Mouse (Mus musculus): ENCODE results near the gene Stk32c. TPM values are rescaled to one million over a fixed set of nuclear protein-coding genes. Genes with fewer than 3 reads are reported as not detected.

Gene Stk32c
- polyA plus RNA-seq, 1 experiment from 2014 or later, result 2.5 TPM

GRCm38 (mm10) chr7:139131538-139131937 is 81.6 kb downstream of the Stk32c start:
- peaks cover 10% of the 10 kb centered on the region for H3K4me1 ChIP-seq

GRCm38 (mm10) chr7:139130361-139130760 is 82.7 kb downstream of the Stk32c start:
- H3K27me3 ChIP-seq (replicated peaks), result no peaks in the 10 kb centered on the region
- ATAC-seq (ENCODE audit: low FRiP score), result no peak
- H3K4me3 ChIP-seq (replicated peaks), result no peak overlapping the region
- WGBS, result 17% methylated on average over 6 of the region's 6 CpGs
- H3K4me2 ChIP-seq, result no peak overlapping the region
- no peaks in the 10 kb centered on the region for H3K36me3 ChIP-seq
- no peak overlapping the region for H3K9ac ChIP-seq (replicated peaks)
- peaks cover 9% of the 10 kb centered on the region for H3K4me1 ChIP-seq
- H3K27ac ChIP-seq (replicated peaks), result no peak overlapping the region; the same call in 1 of the 2 replicates
- no peaks in the 10 kb centered on the region for H3K9me3 ChIP-seq (replicated peaks)

More at GRCm38 (mm10) chr7:139131538-139131937, 81.6 kb downstream of the Stk32c start:
- Histone ChIP-seq H3K4me3 (replicated peaks) (no peak overlapping the region), H3K27me3 (replicated peaks) (no peaks in the 10 kb centered on the region), H3K9me3 (replicated peaks) (no peaks in the 10 kb centered on the region), H3K4me2 (no peak overlapping the region), H3K36me3 (no peaks in the 10 kb centered on the region), H3K27ac (replicated peaks) (no peak overlapping the region), H3K9ac (replicated peaks) (no peak overlapping the region)
- ATAC-seq (ENCODE audit: low FRiP score), result no peak
- WGBS, result 65% methylated on average over 8 of the region's 8 CpGs

DNA sequence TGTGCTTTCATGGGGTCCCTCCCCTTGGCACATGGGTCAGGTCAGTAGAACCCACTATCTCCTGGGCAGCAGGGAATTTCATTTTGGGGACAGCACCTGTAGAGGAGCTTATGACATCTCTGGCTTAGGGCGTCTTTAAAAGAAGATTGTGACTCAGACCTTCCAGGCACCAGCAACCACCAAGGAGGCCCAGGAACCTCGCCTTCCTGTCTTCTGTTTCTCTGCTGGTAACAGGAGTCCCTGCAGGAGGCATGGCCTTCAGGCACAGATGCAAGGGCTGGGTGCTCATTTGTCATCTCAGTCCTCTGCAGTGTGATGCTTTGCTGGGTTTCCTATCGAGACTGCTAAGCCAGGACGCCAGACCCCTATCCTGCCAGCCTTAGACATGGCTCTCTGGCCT is 84.1 kb downstream of the Stk32c start:
- Histone ChIP-seq H3K4me3 (replicated peaks) (no peak overlapping the region), H3K4me1 (peaks cover 9% of the 10 kb centered on the region), H3K27ac (replicated peaks) (no peak overlapping the region), H3K36me3 (no peaks in the 10 kb centered on the region), H3K9me3 (replicated peaks) (no peaks in the 10 kb centered on the region), H3K9ac (replicated peaks) (no peak overlapping the region), H3K4me2 (no peak overlapping the region), H3K27me3 (replicated peaks) (no peaks in the 10 kb centered on the region)
- ATAC-seq (ENCODE audit: low FRiP score), result no peak
- 89% methylated on average over 4 of the region's 4 CpGs for WGBS

DNA sequence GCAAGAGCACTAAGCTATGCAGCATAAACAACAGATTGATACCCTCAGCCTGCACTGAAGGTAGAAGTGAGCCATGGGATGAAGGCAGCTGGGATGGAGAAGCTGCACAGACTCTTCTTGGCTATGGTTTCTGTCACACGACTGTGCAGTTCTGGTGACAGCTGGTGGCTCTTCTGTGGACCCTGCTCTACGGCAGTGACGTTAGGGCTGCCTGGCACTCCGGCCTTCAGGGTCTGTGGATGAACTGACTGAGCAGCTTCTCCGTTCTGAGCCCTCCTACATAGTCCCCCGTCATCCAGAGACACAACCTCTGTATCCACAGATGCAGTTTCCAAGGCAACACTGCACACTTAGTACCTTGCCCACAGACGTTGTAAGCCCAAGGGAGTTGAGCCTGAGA is 86.6 kb downstream of the Stk32c start:
- Histone ChIP-seq H3K9ac (replicated peaks) (no peak overlapping the region), H3K27me3 (replicated peaks) (no peaks in the 10 kb centered on the region)
- no peak for ATAC-seq (ENCODE audit: low FRiP score)

GRCm38 (mm10) chr7:139125881-139126280 is 87.2 kb downstream of the Stk32c start:
- ATAC-seq (ENCODE audit: low FRiP score), result no peak
- no peak overlapping the region for H3K27ac ChIP-seq (replicated peaks)
- no peak overlapping the region for H3K4me3 ChIP-seq (replicated peaks)
- H3K27me3 ChIP-seq (replicated peaks), result no peaks in the 10 kb centered on the region
- peaks cover 9% of the 10 kb centered on the region for H3K4me1 ChIP-seq
- no peaks in the 10 kb centered on the region for H3K36me3 ChIP-seq
- no peak overlapping the region for H3K9ac ChIP-seq (replicated peaks)
- no peaks in the 10 kb centered on the region for H3K9me3 ChIP-seq (replicated peaks)
- WGBS, result 96% methylated on average over 4 of the region's 4 CpGs
- H3K4me2 ChIP-seq, result no peak overlapping the region

More for the DNA sequence above, 86.6 kb downstream of the Stk32c start:
- Histone ChIP-seq H3K4me1 (peaks cover 9% of the 10 kb centered on the region), H3K36me3 (no peaks in the 10 kb centered on the region), H3K4me3 (replicated peaks) (no peak overlapping the region), H3K27ac (replicated peaks) (no peak overlapping the region), H3K4me2 (no peak overlapping the region), H3K9me3 (replicated peaks) (no peaks in the 10 kb centered on the region)
- 72% methylated on average over 7 of the region's 7 CpGs for WGBS

DNA sequence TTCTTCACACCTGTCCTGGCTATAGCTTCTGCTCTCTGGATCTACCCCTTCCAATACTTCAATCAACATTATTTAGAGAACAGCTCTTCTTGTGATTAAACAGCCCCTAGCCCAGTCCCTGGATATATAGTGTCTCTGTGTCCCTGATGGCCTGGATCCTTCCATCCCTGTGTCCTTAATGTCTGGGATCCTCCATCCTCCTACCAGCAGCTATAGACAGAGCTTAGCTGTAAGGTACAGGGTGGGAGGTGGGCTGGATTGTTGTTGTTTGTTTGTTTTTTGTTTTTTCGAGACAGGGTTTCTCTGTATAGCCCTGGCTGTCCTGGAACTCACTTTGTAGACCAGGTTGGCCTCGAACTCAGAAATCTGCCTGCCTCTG is 93.3 kb downstream of the Stk32c start:
- no peaks in the 10 kb centered on the region for H3K9me3 ChIP-seq (replicated peaks)
- no peaks in the 10 kb centered on the region for H3K27me3 ChIP-seq (replicated peaks)
- no peak overlapping the region for H3K9ac ChIP-seq (replicated peaks)
- H3K4me1 ChIP-seq, result no peaks in the 10 kb centered on the region
- H3K27ac ChIP-seq (replicated peaks), result no peak overlapping the region
- 82% methylated on average over 2 of the region's 2 CpGs for WGBS
- no peaks in the 10 kb centered on the region for H3K36me3 ChIP-seq
- peak; percentile 8; the same call in 1 of the 2 replicates for ATAC-seq (ENCODE audit: low FRiP score)
- H3K4me2 ChIP-seq, result no peak overlapping the region
- no peak overlapping the region for H3K4me3 ChIP-seq (replicated peaks)

GRCm38 (mm10) chr7:139119152-139119774 is 93.8 kb downstream of the Stk32c start:
- no peak overlapping the region for H3K27ac ChIP-seq (replicated peaks)
- H3K4me1 ChIP-seq, result no peaks in the 10 kb centered on the region
- ATAC-seq (ENCODE audit: low FRiP score), result peak; percentile 68
- H3K4me3 ChIP-seq (replicated peaks), result no peak overlapping the region
- no peaks in the 10 kb centered on the region for H3K9me3 ChIP-seq (replicated peaks)
- WGBS, result 43% methylated on average over 13 of the region's 13 CpGs
- H3K36me3 ChIP-seq, result no peaks in the 10 kb centered on the region
- H3K27me3 ChIP-seq (replicated peaks), result no peaks in the 10 kb centered on the region
- H3K4me2 ChIP-seq, result no peak overlapping the region
- no peak overlapping the region for H3K9ac ChIP-seq (replicated peaks)

- Histone ChIP-seq H3K27me3 (replicated peaks) (no peaks in the 10 kb centered on the region), H3K4me1 (no peaks in the 10 kb centered on the region), H3K4me3 (replicated peaks) (no peak overlapping the region), H3K9me3 (replicated peaks) (no peaks in the 10 kb centered on the region), H3K9ac (replicated peaks) (no peak overlapping the region), H3K27ac (replicated peaks) (no peak overlapping the region), H3K4me2 (no peak overlapping the region), H3K36me3 (no peaks in the 10 kb centered on the region)
- ATAC-seq (ENCODE audit: low FRiP score), result no peak
- whole genome bisulfite sequencing, result 86% methylated on average over 9 of the region's 9 CpGs
Measured at GRCm38 (mm10) chr7:139107908-139108650, 105.0 kb downstream of the Stk32c start.

DNA sequence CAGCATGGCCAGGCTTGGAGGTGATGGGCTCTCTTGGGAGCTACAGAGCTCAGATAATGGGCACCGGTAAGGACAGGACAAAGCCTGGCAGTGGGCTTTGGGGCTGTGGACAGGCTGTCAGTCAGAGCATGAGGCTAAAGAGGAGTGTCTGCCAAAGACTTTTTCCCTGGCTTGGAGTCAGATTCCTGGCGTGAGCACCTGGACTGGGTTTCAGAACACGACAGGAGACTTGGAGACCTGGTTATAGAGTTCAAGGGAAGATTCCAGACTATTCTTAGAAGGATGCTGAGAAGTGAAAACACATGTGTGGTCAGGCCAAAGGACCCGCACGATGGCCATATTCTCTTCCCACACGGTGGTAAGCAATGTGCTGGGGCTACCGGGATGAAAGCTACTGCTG is 107.4 kb downstream of the Stk32c start:
- Histone ChIP-seq H3K4me1 (no peaks in the 10 kb centered on the region), H3K4me3 (replicated peaks) (no peak overlapping the region), H3K9ac (replicated peaks) (no peak overlapping the region), H3K36me3 (peaks cover 8% of the 10 kb centered on the region), H3K27ac (replicated peaks) (no peak overlapping the region), H3K4me2 (no peak overlapping the region), H3K9me3 (replicated peaks) (no peaks in the 10 kb centered on the region), H3K27me3 (replicated peaks) (no peaks in the 10 kb centered on the region)
- no peak for ATAC-seq (ENCODE audit: low FRiP score)
- WGBS, result 83% methylated on average over 7 of the region's 7 CpGs

DNA sequence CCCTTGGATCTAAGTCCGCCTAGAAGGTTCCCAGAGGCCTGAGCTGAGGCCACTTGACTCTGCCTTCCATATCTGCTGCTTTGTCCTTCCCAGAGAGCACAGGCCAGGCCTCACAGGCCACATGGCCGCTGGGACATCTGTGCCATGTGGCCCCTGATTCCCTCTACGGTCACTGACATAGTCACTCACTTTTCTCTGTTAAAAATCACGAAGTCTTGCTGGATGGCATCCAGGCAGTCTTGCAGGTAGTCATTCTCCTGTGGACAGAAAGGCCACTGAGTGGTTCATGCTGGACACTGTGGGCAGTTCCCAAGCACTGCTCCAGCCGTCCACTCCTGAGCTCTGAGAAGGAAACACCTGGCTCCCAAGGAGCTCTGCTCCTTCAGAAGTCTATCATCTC is 108.0 kb downstream of the Stk32c start:
- H3K27ac ChIP-seq (replicated peaks), result no peak overlapping the region
- H3K4me2 ChIP-seq, result no peak overlapping the region
- no peak overlapping the region for H3K4me3 ChIP-seq (replicated peaks)
- no peak for ATAC-seq (ENCODE audit: low FRiP score)
- WGBS, result 88% methylated on average over 5 of the region's 5 CpGs
- no peaks in the 10 kb centered on the region for H3K4me1 ChIP-seq
- H3K9me3 ChIP-seq (replicated peaks), result no peaks in the 10 kb centered on the region
- no peak overlapping the region for H3K9ac ChIP-seq (replicated peaks)
- peaks cover 14% of the 10 kb centered on the region for H3K36me3 ChIP-seq
- H3K27me3 ChIP-seq (replicated peaks), result no peaks in the 10 kb centered on the region

GRCm38 (mm10) chr7:139103960-139104381 is 109.1 kb downstream of the Stk32c start:
- no peak overlapping the region for H3K9ac ChIP-seq (replicated peaks)
- 50% methylated on average over 10 of the region's 10 CpGs for WGBS
- H3K4me3 ChIP-seq (replicated peaks), result no peak overlapping the region
- no peak overlapping the region for H3K4me2 ChIP-seq
- H3K4me1 ChIP-seq, result no peaks in the 10 kb centered on the region
- 0 out of 2 replicates have a peak, but pooled peaks have one; percentile 29 for ATAC-seq (ENCODE audit: low FRiP score)
- H3K36me3 ChIP-seq, result peaks cover 24% of the 10 kb centered on the region
- no peaks in the 10 kb centered on the region for H3K9me3 ChIP-seq (replicated peaks)
- H3K27me3 ChIP-seq (replicated peaks), result no peaks in the 10 kb centered on the region
- no peak overlapping the region for H3K27ac ChIP-seq (replicated peaks)

- Histone ChIP-seq H3K27me3 (replicated peaks) (no peaks in the 10 kb centered on the region), H3K36me3 (peaks cover 41% of the 10 kb centered on the region), H3K4me1 (no peaks in the 10 kb centered on the region), H3K4me2 (no peak overlapping the region), H3K4me3 (replicated peaks) (no peak overlapping the region), H3K9me3 (replicated peaks) (no peaks in the 10 kb centered on the region), H3K9ac (replicated peaks) (no peak overlapping the region), H3K27ac (replicated peaks) (0 out of 2 replicates have a peak overlapping the region, but pooled peaks have one; percentile 13)
- WGBS, result 68% methylated on average over 3 of the region's 3 CpGs
- no peak for ATAC-seq (ENCODE audit: low FRiP score)
Measured at GRCm38 (mm10) chr7:139101826-139102225, 111.3 kb downstream of the Stk32c start.

Data from neural tube, embryonic 15.5 days (tissue).